Mouse (Mus musculus) limb, embryonic 13.5 days (tissue): ENCODE results near the gene Fkbp11. TPM values are rescaled to one million over a fixed set of nuclear protein-coding genes. Genes with fewer than 3 reads are reported as not detected.

Experiments used
- polyA plus RNA-seq: library from polyadenylated mRNA; unstranded; fragments of >200 nt; fragmentation: Nextera tagmentation; extraction: Ambion mirVana; gene quantifications from 2 replicates; pipeline ENCODE4 v1.2.1, GENCODE M21; 2015

The Fkbp11 gene
- polyA plus RNA-seq, 1 experiment from 2014 or later: 51.5 TPM

Other genes with a start within 250 kb of the Fkbp11 start
- 0.19 TPM in 1 of 2 replicates, not detected in the other for gene Lalba, start 245.5 kb downstream of the Fkbp11 start, polyA plus RNA-seq
- not detected in 2 replicates for gene Olfr279, start 235.8 kb downstream of the Fkbp11 start, polyA plus RNA-seq
- gene Kansl2, start 193.9 kb downstream of the Fkbp11 start, polyA plus RNA-seq: 139 and 147 TPM in 2 replicates
- 57.7 and 62.1 TPM in 2 replicates for gene Ccnt1, start 157.3 kb downstream of the Fkbp11 start, polyA plus RNA-seq
- not detected in 2 replicates for gene 4930415O20Rik, start 157.2 kb downstream of the Fkbp11 start, polyA plus RNA-seq
- 16.9 and 17.1 TPM in 2 replicates for gene Adcy6, start 118.1 kb downstream of the Fkbp11 start, polyA plus RNA-seq
- gene Cacnb3, start 97.4 kb downstream of the Fkbp11 start, polyA plus RNA-seq: 43.7 and 48.2 TPM in 2 replicates
- gene Ddx23, start 65.3 kb downstream of the Fkbp11 start, polyA plus RNA-seq: 34.5 and 35.5 TPM in 2 replicates
- gene Rnd1, start 50.7 kb downstream of the Fkbp11 start, polyA plus RNA-seq: 0.87 and 1.1 TPM in 2 replicates
- gene Ccdc65, start 20.0 kb downstream of the Fkbp11 start, polyA plus RNA-seq: 0.87 and 0.90 TPM in 2 replicates
- gene Arf3, start 35.0 kb upstream of the Fkbp11 start, polyA plus RNA-seq: 39.1 and 41.0 TPM in 2 replicates
- 2.1 and 2.4 TPM in 2 replicates for gene Wnt10b, start 50.0 kb upstream of the Fkbp11 start, polyA plus RNA-seq
- gene Wnt1, start 61.7 kb upstream of the Fkbp11 start, polyA plus RNA-seq: not detected in 2 replicates
- 0.05 TPM in 1 of 2 replicates, not detected in the other for gene Ddn, start 81.3 kb upstream of the Fkbp11 start, polyA plus RNA-seq
- gene Prkag1, start 103.3 kb upstream of the Fkbp11 start, polyA plus RNA-seq: 93.4 and 94.5 TPM in 2 replicates
- 14.7 and 14.9 TPM in 2 replicates for gene Kmt2d, start 143.0 kb upstream of the Fkbp11 start, polyA plus RNA-seq
- gene Rhebl1, start 166.3 kb upstream of the Fkbp11 start, polyA plus RNA-seq: 18.4 and 20.1 TPM in 2 replicates
- gene Dhh, start 170.3 kb upstream of the Fkbp11 start, polyA plus RNA-seq: 0.59 and 0.80 TPM in 2 replicates
- gene Lmbr1l, start 190.0 kb upstream of the Fkbp11 start, polyA plus RNA-seq: 22.5 and 26.1 TPM in 2 replicates
- gene Tuba1b, start 206.4 kb upstream of the Fkbp11 start, polyA plus RNA-seq: 1,632 and 1,683 TPM in 2 replicates
- gene Gm49450, start 225.4 kb upstream of the Fkbp11 start, polyA plus RNA-seq: not detected in 2 replicates
- gene Tuba1a, start 225.5 kb upstream of the Fkbp11 start, polyA plus RNA-seq: 1,398 and 1,426 TPM in 2 replicates